Mouse (Mus musculus): ENCODE results near the gene Plek2.

- TF ChIP-seq CTCF (IDR thresholded peaks at IDR 0.05; ENCODE audit: borderline replicate concordance, insufficient read depth, low read length), result no peak
- TF ChIP-seq POLR2A (IDR thresholded peaks at IDR 0.05; ENCODE audit: low read depth, low read length), result no peak
Measured at GRCm38 (mm10) chr12:78956405-78956804, 49.6 kb upstream of the Plek2 start.
